Mouse (Mus musculus) forebrain, embryonic 12.5 days (tissue): ENCODE data around the gene Ccdc85b. TPM values are rescaled to one million over a fixed set of nuclear protein-coding genes. Genes with fewer than 3 reads are reported as not detected.

ENCODE experiments used
- ATAC-seq: fragments of 200-750 bp; cut with Nextera tagmentation; 2 replicates; pipeline ENCODE4 v1.8.0; 2017; ENCODE audit warnings: moderate TSS enrichment; ENCODE audit not compliant: low FRiP score
- H3K27ac ChIP-seq: fragments of 300-500 bp; sonication (generic); 2 replicates; pipeline ENCODE4 v1.5.1; 2016; ENCODE audit warnings: mild to moderate bottlenecking
- H3K27me3 ChIP-seq: fragments of 300-500 bp; sonication (generic); 2 replicates; pipeline ENCODE4 v1.6.1; 2016; ENCODE audit warnings: mild to moderate bottlenecking
- H3K36me3 ChIP-seq: fragments of 300-500 bp; sonication (generic); replicated peaks from 2 replicates; pipeline ENCODE4 v1.6.1; 2016; ENCODE audit warnings: mild to moderate bottlenecking
- H3K4me1 ChIP-seq: fragments of 300-500 bp; sonication (generic); 2 replicates; pipeline ENCODE4 v1.6.1; 2016
- H3K4me2 ChIP-seq: fragments of 300-500 bp; sonication (generic); 2 replicates; pipeline ENCODE4 v1.6.1; 2016; ENCODE audit warnings: mild to moderate bottlenecking, moderate library complexity
- H3K4me3 ChIP-seq: fragments of 300-500 bp; sonication (generic); replicated peaks from 2 replicates; pipeline ENCODE4 v1.5.1; 2016; ENCODE audit warnings: mild to moderate bottlenecking
- H3K9ac ChIP-seq: fragments of 300-500 bp; sonication (generic); 2 replicates; pipeline ENCODE4 v1.6.1; 2016; ENCODE audit warnings: mild to moderate bottlenecking
- H3K9me3 ChIP-seq: fragments of 300-500 bp; sonication (generic); 2 replicates; pipeline ENCODE4 v1.6.1; 2016
- WGBS: fragments of 180-500 bp; shearing (Covaris S2); methylation state at CpG from one replicate; pipeline ENCODE4 v1.1.7; 2016; 5-methylcytosine and 5-hydroxymethylcytosine counted together
- polyA plus RNA-seq: library from polyadenylated mRNA; unstranded; fragments of >200 nt; fragmentation: Nextera tagmentation; extraction: Ambion mirVana; gene quantifications from 2 replicates; pipeline ENCODE4 v1.2.1, GENCODE M21; 2016

The Ccdc85b gene
- polyA plus RNA-seq, 1 experiment from 2014 or later = 9.0 TPM

GRCm38 (mm10) chr19:5447515-5448353, 10.0 kb downstream of the Ccdc85b start, which contains the start of gene Fosl1:
TSS of gene Fosl1 (plus strand) at chr19:5447547.
- peak within 1 kb of the TSS; percentile 86 for H3K4me2 ChIP-seq
- peak; percentile 55; the same call in 1 of the 2 replicates for ATAC-seq
- peak within 1 kb of the TSS; percentile 63 for H3K9ac ChIP-seq
- H3K4me1 ChIP-seq = peaks cover 18% of the 10 kb centered on the region
- peak within 1 kb of the TSS; percentile 51 for H3K4me3 ChIP-seq
- H3K27me3 ChIP-seq = peaks cover 78% of the 10 kb centered on the region
- H3K27ac ChIP-seq = no peak within 1 kb of the TSS
- H3K9me3 ChIP-seq = no peaks in the 10 kb centered on the region
- 1% methylated on average over 70 of the region's 70 CpGs for WGBS
- no peaks in the 10 kb centered on the region for H3K36me3 ChIP-seq

DNA sequence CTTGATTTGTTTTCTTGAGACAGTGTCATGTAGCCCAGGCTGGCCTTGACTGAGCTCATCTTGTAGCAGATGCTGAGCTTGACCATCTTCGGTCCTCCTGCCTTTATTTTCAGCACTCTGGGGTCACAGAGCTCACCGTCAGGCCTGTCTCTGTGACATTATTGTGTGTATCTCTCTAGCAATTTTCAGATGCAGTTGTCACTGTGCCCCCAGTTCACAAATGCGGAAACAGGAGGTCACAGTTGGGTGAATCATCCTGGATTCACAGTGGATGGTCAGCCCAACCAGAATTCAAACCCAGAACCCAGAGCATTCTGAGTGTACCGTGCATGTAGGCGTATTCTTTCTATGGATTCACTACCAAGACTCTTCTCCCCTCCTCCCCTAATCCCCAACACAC, 11.9 kb downstream of the Ccdc85b start:
- Histone ChIP-seq H3K4me3 (no peak overlapping the region), H3K4me1 (peaks cover 18% of the 10 kb centered on the region), H3K36me3 (no peaks in the 10 kb centered on the region), H3K9me3 (peaks cover under 1% of the 10 kb centered on the region; the same call in 1 of the 2 replicates), H3K9ac (no peak overlapping the region), H3K4me2 (no peak overlapping the region), H3K27ac (no peak overlapping the region), H3K27me3 (peaks cover 69% of the 10 kb centered on the region)
- ATAC-seq = no peak
- 89% methylated on average over 5 of the region's 5 CpGs for WGBS

- Histone ChIP-seq H3K4me3 (no peak overlapping the region), H3K36me3 (no peaks in the 10 kb centered on the region), H3K9ac (no peak overlapping the region), H3K9me3 (peaks cover 9% of the 10 kb centered on the region; the same call in 1 of the 2 replicates), H3K27me3 (peaks cover 61% of the 10 kb centered on the region), H3K4me2 (no peak overlapping the region), H3K27ac (no peak overlapping the region), H3K4me1 (peaks cover 18% of the 10 kb centered on the region)
- no peak for ATAC-seq
- 35% methylated on average over 7 of the region's 7 CpGs for WGBS
Observed at GRCm38 (mm10) chr19:5444954-5445353, 12.7 kb downstream of the Ccdc85b start.

DNA sequence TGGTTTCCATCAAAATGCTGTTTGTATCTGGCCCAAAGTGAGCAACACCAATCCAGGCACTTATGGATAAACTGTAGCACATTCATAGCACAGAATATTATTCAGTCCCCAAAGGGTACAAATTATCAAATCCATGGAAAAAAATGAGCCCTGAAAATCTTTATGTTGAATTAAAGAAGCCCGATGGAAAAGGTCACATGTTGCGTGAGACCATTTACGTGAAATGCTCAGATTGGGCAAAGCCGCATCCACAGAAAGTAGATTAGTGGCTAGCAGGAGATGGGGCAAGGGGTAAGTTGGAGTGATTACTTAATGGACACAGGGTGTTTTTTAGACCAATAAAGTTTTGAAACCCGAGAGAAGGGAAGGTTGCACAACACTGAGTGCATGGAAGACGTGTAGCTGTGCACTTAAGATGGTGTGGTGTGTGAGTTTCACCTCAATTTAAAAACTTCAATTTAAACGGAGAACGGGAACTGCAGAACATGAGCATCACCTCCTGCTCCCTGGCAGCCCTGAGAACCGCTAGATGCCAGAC, 13.3 kb downstream of the Ccdc85b start:
- 73% methylated on average over 9 of the region's 9 CpGs for WGBS
- Histone ChIP-seq H3K27ac (no peak overlapping the region), H3K9ac (no peak overlapping the region), H3K4me1 (peaks cover 18% of the 10 kb centered on the region), H3K4me3 (no peak overlapping the region), H3K4me2 (no peak overlapping the region), H3K36me3 (no peaks in the 10 kb centered on the region), H3K9me3 (peaks cover 9% of the 10 kb centered on the region; the same call in 1 of the 2 replicates), H3K27me3 (peaks cover 55% of the 10 kb centered on the region)
- ATAC-seq = no peak

- Histone ChIP-seq H3K9me3 (no peaks in the 10 kb centered on the region), H3K9ac (peak overlapping the region; percentile 2; the same call in 1 of the 2 replicates), H3K27me3 (peaks cover 18% of the 10 kb centered on the region; the same call in 1 of the 2 replicates), H3K4me3 (no peak overlapping the region), H3K4me1 (peaks cover 12% of the 10 kb centered on the region), H3K27ac (no peak overlapping the region), H3K36me3 (no peaks in the 10 kb centered on the region), H3K4me2 (no peak overlapping the region)
- no peak for ATAC-seq
- 68% methylated on average over 7 of the region's 7 CpGs for WGBS
Observed at GRCm38 (mm10) chr19:5433951-5434350, 23.7 kb downstream of the Ccdc85b start.

- Histone ChIP-seq H3K4me1 (peaks cover 12% of the 10 kb centered on the region), H3K27me3 (peaks cover 18% of the 10 kb centered on the region; the same call in 1 of the 2 replicates), H3K4me3 (peak overlapping the region; percentile 8; the same call in 1 of the 2 replicates), H3K9ac (peak overlapping the region; percentile 2; the same call in 1 of the 2 replicates), H3K27ac (no peak overlapping the region), H3K4me2 (peak overlapping the region; percentile 43), H3K9me3 (no peaks in the 10 kb centered on the region), H3K36me3 (no peaks in the 10 kb centered on the region)
- no peak for ATAC-seq
- 13% methylated on average over 16 of the region's 16 CpGs for WGBS
Observed at GRCm38 (mm10) chr19:5432992-5433852, 24.5 kb downstream of the Ccdc85b start.

GRCm38 (mm10) chr19:5431911-5432464, 25.7 kb downstream of the Ccdc85b start:
- Histone ChIP-seq H3K4me2 (no peak overlapping the region), H3K9ac (no peak overlapping the region), H3K27ac (no peak overlapping the region), H3K4me1 (peaks cover 19% of the 10 kb centered on the region), H3K4me3 (no peak overlapping the region), H3K36me3 (peaks cover 4% of the 10 kb centered on the region), H3K9me3 (no peaks in the 10 kb centered on the region), H3K27me3 (peaks cover 17% of the 10 kb centered on the region; the same call in 1 of the 2 replicates)
- WGBS = 79% methylated on average over 4 of the region's 4 CpGs
- no peak for ATAC-seq

- Histone ChIP-seq H3K9me3 (no peaks in the 10 kb centered on the region), H3K4me2 (no peak overlapping the region), H3K4me1 (peaks cover 34% of the 10 kb centered on the region), H3K4me3 (no peak overlapping the region), H3K27me3 (peaks cover 15% of the 10 kb centered on the region; the same call in 1 of the 2 replicates), H3K27ac (no peak overlapping the region), H3K36me3 (peaks cover 14% of the 10 kb centered on the region), H3K9ac (no peak overlapping the region)
- ATAC-seq = no peak
- 93% methylated on average over 1 of the region's 1 CpGs for whole genome bisulfite sequencing
Observed at GRCm38 (mm10) chr19:5430408-5430807, 27.3 kb downstream of the Ccdc85b start.

DNA sequence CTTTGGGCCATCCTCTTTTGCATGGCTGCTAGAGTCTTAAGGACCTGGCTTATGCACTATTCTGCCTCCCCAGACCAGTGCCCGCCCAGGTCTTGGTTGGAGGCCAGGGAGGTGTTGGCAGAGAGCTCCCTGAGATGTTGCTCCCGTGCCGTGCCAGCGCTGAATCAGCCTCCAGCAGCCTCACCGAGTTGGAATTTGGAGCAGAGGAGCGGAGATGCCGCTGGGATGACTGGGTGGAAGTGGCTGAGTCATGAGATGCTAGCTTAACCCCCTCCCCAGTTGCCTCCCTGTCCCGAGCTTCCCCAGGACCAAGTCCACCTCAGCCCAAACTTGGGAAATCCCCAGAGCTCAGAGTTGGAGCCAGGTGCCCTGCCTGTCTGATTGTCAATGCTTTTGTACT, 27.9 kb downstream of the Ccdc85b start:
- Histone ChIP-seq H3K27ac (no peak overlapping the region), H3K4me2 (no peak overlapping the region), H3K4me3 (no peak overlapping the region), H3K4me1 (peaks cover 34% of the 10 kb centered on the region), H3K9me3 (no peaks in the 10 kb centered on the region), H3K27me3 (peaks cover 15% of the 10 kb centered on the region; the same call in 1 of the 2 replicates), H3K9ac (no peak overlapping the region), H3K36me3 (peaks cover 14% of the 10 kb centered on the region)
- 73% methylated on average over 8 of the region's 8 CpGs for WGBS
- no peak for ATAC-seq

GRCm38 (mm10) chr19:5429219-5429618, 28.5 kb downstream of the Ccdc85b start:
- H3K4me3 ChIP-seq = no peak overlapping the region
- H3K4me1 ChIP-seq = peaks cover 34% of the 10 kb centered on the region
- H3K9me3 ChIP-seq = no peaks in the 10 kb centered on the region
- 82% methylated on average over 4 of the region's 4 CpGs for WGBS
- no peak overlapping the region for H3K9ac ChIP-seq
- no peak overlapping the region for H3K27ac ChIP-seq
- H3K4me2 ChIP-seq = no peak overlapping the region
- no peak for ATAC-seq
- peaks cover 14% of the 10 kb centered on the region for H3K36me3 ChIP-seq
- H3K27me3 ChIP-seq = peaks cover 9% of the 10 kb centered on the region; the same call in 1 of the 2 replicates

- H3K4me3 ChIP-seq = no peak overlapping the region
- no peak overlapping the region for H3K27ac ChIP-seq
- H3K4me2 ChIP-seq = no peak overlapping the region
- peaks cover 6% of the 10 kb centered on the region; the same call in 1 of the 2 replicates for H3K27me3 ChIP-seq
- 91% methylated on average over 2 of the region's 2 CpGs for WGBS
- H3K9me3 ChIP-seq = no peaks in the 10 kb centered on the region
- peaks cover 34% of the 10 kb centered on the region for H3K4me1 ChIP-seq
- no peak overlapping the region for H3K9ac ChIP-seq
- no peak for ATAC-seq
- peaks cover 14% of the 10 kb centered on the region for H3K36me3 ChIP-seq
Observed at GRCm38 (mm10) chr19:5428083-5428482, 29.6 kb downstream of the Ccdc85b start.
